In genomic region chr4:63064911-63065310, GRCm38 (mm10) we compare ENCODE assay signal across 21 mouse cellular contexts.
DNase-seq lines count a peak whose midpoint lies in the region; ATAC-seq and TF ChIP-seq lines count a peak whose summit lies in the region.
"Had no signal": no experiment of that assay in that cellular context is flagged by ENCODE, and none has a peak within 500 bp of the region (broad histone marks: within the 10 kb centered on the region; RNA-seq: fewer than 3 reads in every experiment).

No protein-coding gene starts in this region.

- no peak overlapping the region for H3K27ac ChIP-seq in kidney, adult 2 months (ENCODE audit: insufficient read depth, low read depth, low read length)
- 0 out of 2 replicates have a peak overlapping the region, but pooled peaks have one; percentile 24 for H3K27ac ChIP-seq in kidney, embryonic 14.5 days (ENCODE audit: low read depth, low read length)
- H3K27ac ChIP-seq in liver, embryonic 12.5 days = no peak overlapping the region
- H3K27ac ChIP-seq: embryonic facial prominence, embryonic 13.5 days; gastrocnemius, adult 2 months; hindbrain, embryonic 15.5 days; liver, embryonic 13.5 days; stomach, embryonic 15.5 days had no signal

- TF ChIP-seq CTCF in kidney, adult 2 months (conservative IDR thresholded peaks at IDR 0.05; ENCODE audit: insufficient read depth, insufficient read length, low read depth, low read length) = no peak

- no peak overlapping the region for H3K9ac ChIP-seq in kidney, embryonic 14.5 days (ENCODE audit: low read depth, low read length)
- no peak overlapping the region for H3K9ac ChIP-seq in liver, embryonic 12.5 days
- H3K9ac ChIP-seq: embryonic facial prominence, embryonic 13.5 days; hindbrain, embryonic 15.5 days; liver, embryonic 13.5 days; stomach, embryonic 15.5 days had no signal

- no peaks in the 10 kb centered on the region for H3K36me3 ChIP-seq in kidney, adult 2 months (ENCODE audit: control insufficient read depth, insufficient read depth, low read length)
- H3K36me3 ChIP-seq in kidney, embryonic 14.5 days (ENCODE audit: control insufficient read depth, insufficient read depth, low read length) = no peaks in the 10 kb centered on the region
- no peaks in the 10 kb centered on the region for H3K36me3 ChIP-seq in liver, embryonic 12.5 days
- H3K36me3 ChIP-seq: hindbrain, embryonic 15.5 days; liver, embryonic 13.5 days had no signal

- no peak overlapping the region for H3K4me2 ChIP-seq in kidney, embryonic 14.5 days (replicated peaks; ENCODE audit: low read depth, low read length)
- H3K4me2 ChIP-seq in liver, embryonic 12.5 days = no peak overlapping the region
- H3K4me2 ChIP-seq: embryonic facial prominence, embryonic 13.5 days; hindbrain, embryonic 15.5 days; liver, embryonic 13.5 days; midbrain, embryonic 11.5 days; stomach, embryonic 15.5 days had no signal

- H3K9me3 ChIP-seq in kidney, embryonic 14.5 days (ENCODE audit: control insufficient read depth, low read length) = no peaks in the 10 kb centered on the region
- H3K9me3 ChIP-seq in liver, embryonic 12.5 days (replicated peaks) = no peaks in the 10 kb centered on the region
- H3K9me3 ChIP-seq: embryonic facial prominence, embryonic 13.5 days; hindbrain, embryonic 15.5 days; liver, embryonic 13.5 days; stomach, embryonic 15.5 days had no signal

- no peak for TF ChIP-seq POLR2A in kidney, adult 2 months (IDR thresholded peaks at IDR 0.05; ENCODE audit: low read depth, low read length)

- H3K4me3 ChIP-seq in kidney, adult 2 months (ENCODE audit: insufficient read depth, low read depth, low read length) = no peak overlapping the region
- no peak overlapping the region for H3K4me3 ChIP-seq in kidney, embryonic 14.5 days (ENCODE audit: low read length)
- H3K4me3 ChIP-seq in liver, embryonic 12.5 days = no peak overlapping the region
- H3K4me3 ChIP-seq: embryonic facial prominence, embryonic 13.5 days; gastrocnemius, adult 2 months; hindbrain, embryonic 15.5 days; liver, embryonic 13.5 days; stomach, embryonic 15.5 days had no signal

- 57% methylated on average over 9 of the region's 9 CpGs for WGBS in kidney, adult 2 months
- WGBS in kidney, embryonic 14.5 days = 49% methylated on average over 9 of the region's 9 CpGs
- 81% methylated on average over 9 of the region's 9 CpGs for WGBS in liver, embryonic 12.5 days (ENCODE audit: insufficient replicate concordance)

- peak; percentile 20 for DNase-seq in kidney, adult 11 months
- no peak for DNase-seq in kidney, adult 8-10 months
- peak; percentile 49 for DNase-seq in kidney, adult 2 months
- DNase-seq in kidney, postnatal 25 days = peak; percentile 37 to 44
- DNase-seq in gastrocnemius, adult 8-10 months (ENCODE audit: low spot score in 2 of 2) = no peak
- DNase-seq: adrenal gland, postnatal 10 days; cerebellum, adult 2 months; gastrocnemius, adult 2 months; left cerebral cortex, postnatal 4 days; liver, embryonic 13.5 days; lung, adult 2 months; lung, postnatal 14 days; thymus, adult 2 months had no signal

- no peak for ATAC-seq in kidney, embryonic 14.5 days (ENCODE audit: low FRiP score, low TSS enrichment)
- ATAC-seq in liver, embryonic 12.5 days = no peak
- ATAC-seq: activated CD4-positive, CD25-positive, alpha-beta regulatory T cell, adult 4 months; forebrain, embryonic 14.5 days had no signal

- H3K4me1 ChIP-seq in kidney, adult 2 months (ENCODE audit: control insufficient read depth, insufficient read depth, low read length) = peaks cover 46% of the 10 kb centered on the region
- H3K4me1 ChIP-seq in kidney, embryonic 14.5 days (ENCODE audit: control insufficient read depth, insufficient read depth, low read length) = peaks cover 43% of the 10 kb centered on the region
- H3K4me1 ChIP-seq in liver, embryonic 12.5 days = no peaks in the 10 kb centered on the region
- H3K4me1 ChIP-seq: liver, embryonic 13.5 days; stomach, embryonic 15.5 days had no signal

- no peaks in the 10 kb centered on the region for H3K27me3 ChIP-seq in kidney, adult 2 months (replicated peaks; ENCODE audit: control insufficient read depth, insufficient read depth, low read length)
- no peaks in the 10 kb centered on the region for H3K27me3 ChIP-seq in kidney, embryonic 14.5 days (ENCODE audit: control insufficient read depth, insufficient read depth, low read length)
- H3K27me3 ChIP-seq in liver, embryonic 12.5 days (replicated peaks) = no peaks in the 10 kb centered on the region
- H3K27me3 ChIP-seq: embryonic facial prominence, embryonic 13.5 days; hindbrain, embryonic 15.5 days; liver, embryonic 13.5 days; stomach, embryonic 15.5 days had no signal

Comparison
In these comparisons a context has a peak if more than half of its experiments do, and no peak if none do; other contexts are left out.
1. DNase-seq: peak in kidney, adult 11 months (single experiment), kidney, adult 2 months (single experiment) and kidney, postnatal 25 days (2 of 2); none in kidney, adult 8-10 months (0 of 2) and gastrocnemius, adult 8-10 months (0 of 2).